Mouse (Mus musculus) naive thymus-derived CD4-positive, alpha-beta T cell, adult 2 months (primary cell): ENCODE data around the gene Cemip.

Experiments used
- DNase-seq: peaks from one replicate; pipeline ENCODE4 v3.0.0-alpha.2; 2011; ENCODE audit warnings: low read depth

Cemip gene

GRCm38 (mm10) chr7:84026950-84027585 lies 59.2 kb downstream of the Cemip start:
- DNase-seq, result no peak

- no peak for DNase-seq
Measured at GRCm38 (mm10) chr7:84026090-84026489, 60.2 kb downstream of the Cemip start.

DNA sequence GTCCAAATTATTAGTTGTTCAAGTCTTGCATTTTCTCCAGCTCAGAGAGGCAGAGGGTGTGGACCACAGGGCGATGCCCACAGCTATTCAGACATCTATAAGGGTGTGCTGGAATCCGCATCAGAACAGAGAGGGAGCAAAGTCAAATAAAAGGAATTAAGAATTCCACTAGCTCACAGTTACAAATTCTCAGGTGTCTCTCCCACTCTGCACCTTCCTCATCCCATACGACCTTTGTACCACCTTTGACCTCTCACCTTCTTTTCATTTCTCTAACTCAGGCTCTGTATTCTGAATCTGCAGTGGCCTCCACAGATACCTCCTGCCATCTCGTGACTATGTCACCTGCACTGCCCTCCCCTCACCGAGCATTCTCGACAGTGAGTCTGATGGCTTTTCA lies 62.8 kb downstream of the Cemip start:
- DNase-seq, result no peak

DNA sequence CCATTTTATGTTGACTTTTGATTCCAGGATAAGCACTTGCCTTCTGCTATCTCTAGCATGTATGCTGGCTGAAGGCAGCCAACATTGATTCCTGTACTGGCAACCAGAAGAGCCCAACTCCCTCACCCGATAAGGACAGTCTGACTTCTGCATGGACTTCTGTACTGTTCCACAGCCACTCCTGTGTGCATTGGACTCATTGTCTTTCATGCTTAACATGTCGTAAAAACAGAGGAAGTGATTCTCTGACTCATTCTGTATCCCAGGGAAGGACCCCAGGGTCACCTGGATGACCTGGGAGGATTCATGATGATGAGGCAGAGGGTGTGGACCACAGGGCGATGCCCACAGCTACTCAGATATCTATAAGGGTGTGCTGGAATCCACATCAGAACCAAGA lies 63.8 kb downstream of the Cemip start:
- DNase-seq, result no peak

GRCm38 (mm10) chr7:84019381-84019780 lies 66.9 kb downstream of the Cemip start:
- DNase-seq, result no peak

GRCm38 (mm10) chr7:84018291-84019266 lies 67.7 kb downstream of the Cemip start:
- no peak for DNase-seq

DNA sequence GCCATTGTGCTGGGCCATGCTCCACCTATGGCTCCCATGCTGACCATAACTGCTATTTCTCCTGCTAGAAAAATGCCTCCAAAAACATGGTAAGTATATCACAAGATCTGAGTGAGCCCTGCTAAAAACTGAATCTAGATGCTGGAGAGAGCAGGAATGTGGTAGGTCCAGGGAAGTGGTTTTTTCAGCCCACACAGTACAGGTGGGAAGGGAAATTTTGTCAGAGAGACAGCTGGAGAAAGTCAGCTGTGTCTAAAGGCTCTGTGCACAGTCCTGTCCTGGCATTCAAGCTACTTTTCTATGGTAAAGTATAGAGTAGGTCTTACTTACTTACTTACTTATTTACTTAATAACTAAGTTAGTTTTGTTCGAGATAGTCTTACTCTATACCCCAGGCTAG lies 71.3 kb downstream of the Cemip start:
- no peak for DNase-seq

- no peak for DNase-seq
Measured at GRCm38 (mm10) chr7:84013656-84014055, 72.6 kb downstream of the Cemip start.

GRCm38 (mm10) chr7:84004357-84004756 lies 81.9 kb downstream of the Cemip start:
- no peak for DNase-seq

DNA sequence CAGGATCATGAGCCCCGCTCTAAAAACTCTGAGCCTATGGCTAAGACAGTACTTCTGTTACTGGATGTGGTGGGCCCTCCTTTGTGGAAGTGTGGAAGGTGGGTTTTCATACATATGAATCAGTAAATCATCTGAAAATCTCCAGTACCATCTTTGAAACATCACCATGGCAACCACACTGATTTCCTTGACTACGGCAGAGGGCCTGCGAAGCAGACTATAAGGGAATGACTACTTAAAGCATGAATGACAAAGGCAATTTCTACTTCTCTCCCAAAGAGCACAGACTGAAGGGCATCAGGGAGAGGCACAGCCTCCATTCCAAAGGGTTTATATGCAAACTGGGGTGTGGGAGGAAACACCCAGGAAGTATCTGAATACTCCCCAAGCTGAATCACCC lies 84.8 kb downstream of the Cemip start:
- DNase-seq, result no peak

DNA sequence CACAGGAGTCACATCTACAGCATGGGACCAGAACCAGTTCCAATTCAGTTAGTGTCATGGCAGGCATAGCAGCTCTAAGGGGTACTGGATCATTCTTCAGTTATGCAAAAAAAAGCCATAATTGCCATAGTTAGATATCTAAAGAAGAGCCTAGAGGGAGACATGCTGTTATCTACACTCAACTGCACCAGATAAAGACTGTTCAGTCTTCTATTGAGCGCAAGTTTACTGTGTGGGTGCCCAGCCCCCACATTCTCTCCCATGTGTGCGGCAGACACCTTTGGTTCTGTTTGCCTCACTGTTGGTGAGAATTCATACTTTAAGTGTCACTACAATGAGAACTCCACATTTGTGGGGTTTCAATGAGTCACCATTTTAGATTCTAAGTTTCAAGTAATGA lies 85.6 kb downstream of the Cemip start:
- no peak for DNase-seq

DNA sequence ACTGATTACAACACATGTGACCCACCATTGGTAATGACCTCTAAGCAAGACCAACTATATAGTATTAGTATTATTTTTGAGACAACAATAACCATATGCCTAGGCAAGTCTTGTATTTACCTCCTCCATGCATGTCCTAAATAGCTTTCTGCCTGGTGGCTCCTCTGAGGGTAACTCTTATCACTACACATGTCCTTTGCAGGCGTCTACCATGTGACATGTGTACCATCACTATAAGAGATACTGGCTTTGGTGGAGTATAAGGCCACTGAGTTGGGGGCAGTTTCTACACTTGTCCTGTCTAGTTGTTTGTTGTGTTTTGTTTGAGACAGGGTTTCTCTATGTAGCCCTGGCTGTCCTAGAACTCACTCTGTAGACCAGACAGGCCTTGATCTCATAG lies 86.7 kb downstream of the Cemip start:
- DNase-seq, result no peak

GRCm38 (mm10) chr7:83994348-83994747 lies 92.0 kb downstream of the Cemip start:
- no peak for DNase-seq

GRCm38 (mm10) chr7:83989294-83989693 lies 97.0 kb downstream of the Cemip start:
- DNase-seq, result no peak

DNA sequence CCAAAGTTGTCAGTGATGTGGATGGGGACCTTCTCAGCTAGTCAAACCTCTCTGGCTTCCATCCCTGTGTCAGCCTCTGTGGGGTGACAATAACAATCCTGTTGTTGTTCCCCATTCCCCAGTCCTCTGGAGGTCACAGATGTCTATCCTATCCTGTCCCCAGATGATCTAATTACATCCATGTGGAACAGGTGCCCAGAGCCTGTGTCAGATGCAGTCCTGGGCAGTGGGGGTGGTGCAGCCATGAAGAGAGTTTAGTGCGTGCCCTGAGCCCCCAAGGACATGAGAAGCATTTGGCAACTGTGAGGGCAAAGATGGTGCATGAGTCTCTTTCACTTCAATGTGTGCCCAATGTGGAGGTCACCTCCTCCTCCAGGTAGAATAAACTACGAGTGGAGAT lies 100.6 kb downstream of the Cemip start:
- DNase-seq, result no peak

GRCm38 (mm10) chr7:83982566-83982965 lies 103.7 kb downstream of the Cemip start:
- DNase-seq, result no peak

- DNase-seq, result no peak
Measured at GRCm38 (mm10) chr7:83978945-83979536, 107.3 kb downstream of the Cemip start.

DNA sequence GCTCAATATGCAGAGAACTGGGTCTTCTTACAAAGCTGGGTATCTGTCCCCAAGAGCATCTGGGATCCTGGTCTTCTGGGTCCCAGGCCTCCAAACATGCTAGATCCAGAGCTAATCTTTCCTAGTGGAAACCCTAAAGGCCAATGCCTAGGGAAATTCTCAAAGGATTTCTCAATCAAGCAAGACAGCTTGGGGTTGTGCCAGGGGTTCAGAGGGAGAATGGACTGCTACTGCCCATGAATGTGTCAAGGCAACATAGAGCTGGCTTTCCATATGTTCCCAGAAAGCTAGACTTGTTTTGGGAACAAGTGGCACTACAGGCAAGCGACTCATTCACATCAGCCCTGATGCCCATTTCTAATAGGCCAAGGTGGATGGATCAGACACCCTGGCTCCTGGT lies 107.9 kb downstream of the Cemip start:
- DNase-seq, result no peak

- no peak for DNase-seq
Measured at GRCm38 (mm10) chr7:83976413-83976958, 109.8 kb downstream of the Cemip start.

GRCm38 (mm10) chr7:83975283-83975682 lies 111.0 kb downstream of the Cemip start:
- DNase-seq, result no peak

DNA sequence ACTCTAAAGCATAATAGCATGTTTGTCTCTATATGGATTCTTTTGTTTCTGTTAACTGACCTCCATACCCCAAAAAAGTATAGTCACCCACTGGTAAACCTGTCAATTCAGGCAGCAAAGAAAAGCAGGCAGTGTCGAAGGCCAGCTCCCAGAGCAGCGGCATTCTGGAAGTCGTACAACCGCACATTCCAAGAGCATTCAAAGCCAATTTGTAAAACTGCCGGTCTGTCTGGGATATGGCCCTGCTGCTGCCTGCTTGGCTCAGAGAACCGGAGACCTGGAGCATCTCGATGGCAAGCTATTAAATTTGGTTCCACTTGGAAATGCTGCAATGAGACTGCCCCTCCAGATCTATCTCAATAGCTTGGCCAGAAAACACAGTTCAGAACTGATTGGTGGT lies 113.8 kb downstream of the Cemip start:
- no peak for DNase-seq

GRCm38 (mm10) chr7:83966047-83966818 lies 120.1 kb downstream of the Cemip start:
- no peak for DNase-seq
